Mouse (Mus musculus) adrenal gland, postnatal 10 days (tissue): ENCODE measurements around the gene Gm49405. TPM values are rescaled to one million over a fixed set of nuclear protein-coding genes. Genes with fewer than 3 reads are reported as not detected.

Experiments
- DNase-seq: peaks from one replicate; pipeline ENCODE4 v3.0.0; 2021; ENCODE audit warnings: mixed read lengths
- total RNA-seq, 2 experiments: library from RNA; stranded (reverse); gene quantifications; 2 replicates each; pipeline ENCODE4 v1.2.3; 2021

Gm49405 gene
- total RNA-seq, 2 experiments from 2014 or later: 0.72 to 1.9 TPM

GRCm38 (mm10) chr19:3986334-3986733, 14.1 kb upstream of the Gm49405 start, which contains the start of gene Acy3:
Gene Acy3, plus strand, starts transcription at chr19:3986570.
- peak; percentile 93 for DNase-seq

GRCm38 (mm10) chr19:3988066-3988465, 12.4 kb upstream of the Gm49405 start:
- DNase-seq: no peak

DNA sequence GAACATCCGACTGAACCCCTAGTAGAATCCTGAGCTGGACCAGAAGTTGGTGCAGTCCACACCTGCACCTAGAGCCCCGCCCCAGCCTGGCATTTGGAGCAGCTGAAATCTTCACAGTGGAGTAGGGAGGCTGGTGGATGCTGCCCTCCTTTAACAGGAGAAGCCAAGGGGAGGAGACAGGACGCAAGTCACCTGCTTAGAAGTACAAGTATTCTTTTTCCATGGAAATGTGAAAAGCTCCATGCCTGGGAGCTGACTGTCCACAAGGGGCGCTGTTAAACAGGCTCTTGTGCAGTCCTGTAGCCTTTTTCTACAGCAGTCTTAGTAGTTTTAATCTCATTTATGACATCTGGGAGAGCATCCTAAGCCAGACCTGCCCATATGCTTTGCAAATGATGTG, 11.7 kb upstream of the Gm49405 start:
- no peak for DNase-seq

DNA sequence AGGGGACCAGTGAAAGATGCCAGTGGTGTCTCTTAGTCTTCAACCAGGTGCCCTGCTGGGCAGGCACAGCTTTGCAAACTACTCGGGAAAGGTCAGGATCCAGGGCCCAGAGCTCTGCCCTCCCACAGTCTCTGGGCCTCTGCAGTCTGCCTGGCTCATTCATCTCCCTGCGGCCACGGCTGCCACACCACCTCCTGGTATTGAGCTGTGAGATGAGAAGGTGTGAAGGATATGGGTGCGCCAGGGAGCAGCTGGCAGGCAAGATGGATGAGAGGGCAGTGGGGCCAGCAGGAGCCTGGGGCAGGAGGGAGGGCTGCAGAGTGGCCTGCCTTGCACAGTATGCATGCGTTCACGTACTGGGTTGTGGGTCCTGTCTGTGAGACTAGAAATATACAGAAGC, 9.6 kb upstream of the Gm49405 start:
- DNase-seq: no peak

DNA sequence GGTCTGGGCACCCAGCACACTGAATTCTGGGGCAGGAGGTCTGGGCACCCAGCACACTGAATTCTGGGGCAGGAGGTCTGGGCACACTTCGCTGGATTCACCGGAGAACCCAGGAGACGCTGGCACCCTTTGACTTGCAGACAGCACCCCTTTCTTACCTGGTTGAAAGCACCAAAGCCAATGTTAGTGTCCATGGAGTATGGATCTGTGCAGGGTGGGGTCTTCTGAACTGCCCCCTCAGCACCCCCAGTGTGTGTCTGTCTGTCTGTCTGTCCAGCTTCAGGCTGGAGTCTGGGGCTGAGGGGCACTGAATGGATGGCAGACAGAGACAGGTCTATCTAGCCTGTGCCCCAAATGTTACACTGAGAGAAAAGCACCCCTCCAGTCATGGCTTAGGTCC, 8.9 kb upstream of the Gm49405 start:
- DNase-seq: no peak

GRCm38 (mm10) chr19:3991966-3992365, 8.5 kb upstream of the Gm49405 start:
- no peak for DNase-seq

- no peak for DNase-seq
Measured at GRCm38 (mm10) chr19:3992416-3992815, 8.0 kb upstream of the Gm49405 start, which contains the start of gene Tbx10. Gene Tbx10, plus strand, starts transcription at chr19:3992752.

DNA sequence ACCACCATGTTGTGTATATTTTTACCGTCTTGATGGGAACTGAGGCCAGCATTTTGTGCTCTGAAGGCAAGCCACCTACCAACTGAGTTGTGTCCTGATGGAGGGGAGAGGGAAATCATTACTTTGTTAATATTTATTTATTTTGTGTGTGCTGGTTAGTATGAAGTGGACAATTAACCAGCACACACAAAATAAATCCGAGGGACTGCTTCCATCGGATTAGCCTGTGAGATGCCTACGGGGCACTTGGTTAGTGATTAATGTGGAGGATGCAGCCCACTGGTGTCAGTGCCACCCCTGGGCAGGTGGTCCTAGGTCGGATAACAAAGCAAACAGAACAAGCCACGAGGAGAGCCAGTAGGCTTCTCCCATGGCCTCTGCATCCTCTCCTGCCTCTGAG, 5.5 kb upstream of the Gm49405 start:
- no peak for DNase-seq

- no peak for DNase-seq
Measured at GRCm38 (mm10) chr19:3995505-3995904, 4.9 kb upstream of the Gm49405 start.

GRCm38 (mm10) chr19:3996106-3996505, 4.3 kb upstream of the Gm49405 start:
- no peak for DNase-seq

GRCm38 (mm10) chr19:3996747-3997146, 3.7 kb upstream of the Gm49405 start:
- no peak for DNase-seq

- DNase-seq: no peak
Measured at GRCm38 (mm10) chr19:3997231-3997630, 3.2 kb upstream of the Gm49405 start.

DNA sequence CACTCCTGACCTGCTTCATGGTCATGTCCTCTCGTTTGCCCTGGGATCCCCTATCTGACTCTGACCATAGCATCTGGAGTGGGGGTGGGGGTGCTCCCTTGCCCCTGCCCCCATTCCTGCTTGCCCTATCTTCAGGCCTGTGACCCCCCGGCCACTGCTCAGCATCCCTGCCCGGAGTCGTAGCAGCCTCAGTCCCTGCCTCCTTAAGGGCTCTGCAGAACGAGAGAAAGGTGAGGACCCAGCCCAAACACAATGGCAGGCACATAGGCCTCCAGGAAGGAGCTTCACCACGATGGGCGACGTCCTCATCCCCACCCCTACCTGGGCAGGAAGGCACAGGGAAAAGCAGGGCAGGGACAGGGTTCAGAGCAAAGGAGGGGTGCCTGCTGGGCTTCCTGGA, 2.1 kb upstream of the Gm49405 start:
- DNase-seq: no peak

DNA sequence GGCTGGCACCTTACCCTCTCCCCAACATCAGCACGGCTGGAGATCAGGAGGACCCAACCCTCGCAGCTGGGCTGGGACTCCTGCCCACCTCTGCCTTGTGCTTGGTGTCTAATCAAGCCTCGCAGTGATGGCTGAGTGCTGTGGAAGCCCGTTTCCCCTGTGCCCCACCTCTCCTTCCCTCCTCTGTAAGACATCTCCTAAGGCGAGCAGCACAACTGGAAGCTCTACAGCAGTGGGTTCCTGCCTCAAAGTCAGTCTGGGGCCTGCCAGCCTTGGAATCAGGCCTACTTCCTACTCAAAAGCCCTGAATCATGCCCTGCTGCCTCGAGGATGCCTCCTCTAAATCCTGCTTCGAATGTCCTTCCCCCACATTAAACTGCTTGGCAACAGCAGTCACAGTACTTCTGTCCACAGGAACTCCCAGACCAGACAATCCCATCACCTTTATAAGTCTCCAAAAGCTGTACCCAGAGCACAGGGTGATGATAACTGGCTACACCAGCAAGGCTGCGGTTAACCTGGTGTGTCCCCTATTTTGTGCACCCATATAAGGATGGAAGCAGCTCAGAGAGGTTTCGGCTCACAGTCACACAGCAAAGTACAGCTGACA, 1.2 kb upstream of the Gm49405 start:
- DNase-seq: no peak

DNA sequence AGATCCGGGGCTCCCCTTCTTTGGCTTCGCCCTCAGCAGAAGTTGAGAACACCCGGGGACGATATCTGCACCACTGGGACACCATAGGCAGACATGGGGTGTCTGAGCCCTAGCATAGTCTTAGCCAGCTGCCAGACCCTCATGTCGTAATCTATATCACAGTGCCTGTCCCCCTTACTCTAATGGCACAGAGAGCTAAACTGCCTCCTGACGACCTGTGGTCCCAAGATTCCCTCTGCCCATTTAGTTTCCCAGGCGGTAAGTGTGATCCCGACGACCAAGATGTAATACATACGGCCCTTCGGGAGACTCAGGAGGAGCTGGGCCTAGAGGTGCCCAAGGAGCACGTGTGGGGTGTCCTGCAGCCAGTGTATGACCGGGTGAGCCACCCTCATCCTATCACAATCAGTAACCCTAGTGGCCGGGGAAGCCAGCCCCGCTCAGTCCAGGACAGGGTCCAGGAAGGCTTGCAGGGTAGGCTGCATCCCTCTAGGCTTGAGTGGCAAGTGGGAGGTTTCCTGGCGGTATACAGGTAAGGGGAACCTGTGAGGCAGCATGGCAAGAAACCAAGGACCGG, 611 bp downstream of the Gm49405 start:
- no peak for DNase-seq

GRCm38 (mm10) chr19:4001752-4002151, 1.3 kb downstream of the Gm49405 start:
- DNase-seq: no peak

DNA sequence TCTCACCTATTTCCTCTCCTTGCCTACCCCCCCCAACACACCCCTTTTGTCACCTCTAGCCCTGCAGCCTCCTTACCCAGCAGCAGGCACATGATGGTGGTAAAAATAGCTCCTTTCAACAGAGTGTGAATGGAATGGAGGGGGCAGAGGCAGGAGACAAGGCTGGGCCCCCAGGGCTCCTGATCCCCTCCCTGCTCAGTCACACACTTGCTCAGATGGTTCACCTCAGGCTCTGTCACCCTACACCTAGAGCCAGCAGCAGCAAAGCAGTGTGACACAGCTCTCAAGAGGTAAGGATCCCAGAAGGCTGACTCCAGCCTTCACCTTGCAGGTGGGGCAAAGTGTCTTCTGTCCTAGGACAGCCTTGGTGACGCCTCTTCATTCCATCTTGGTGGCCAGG, 2.7 kb downstream of the Gm49405 start, which contains the start of gene Doc2g:
TSS of gene Doc2g (plus strand) at position 202 of the 400 bp plus-strand sequence.
- no peak for DNase-seq

GRCm38 (mm10) chr19:4003641-4004040, 3.2 kb downstream of the Gm49405 start:
- DNase-seq: no peak

DNA sequence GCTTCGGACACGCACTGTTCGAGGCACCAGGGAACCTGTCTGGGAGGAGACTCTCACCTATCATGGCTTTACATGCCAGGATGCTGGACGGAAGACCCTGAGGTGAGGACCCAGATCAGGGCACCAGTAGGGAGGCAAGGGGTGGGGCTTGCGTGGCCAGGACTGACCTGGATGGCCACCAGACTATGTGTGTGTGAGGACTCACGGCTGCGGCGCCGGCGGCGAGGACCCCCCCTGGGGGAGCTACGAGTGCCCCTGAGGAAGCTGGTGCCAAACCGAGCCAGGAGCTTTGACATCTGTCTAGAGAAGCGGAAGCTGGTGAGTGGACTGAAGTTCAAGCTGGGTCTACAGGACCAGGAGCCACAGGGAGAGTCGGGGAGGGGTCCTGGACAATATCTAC, 3.9 kb downstream of the Gm49405 start:
- no peak for DNase-seq

- no peak for DNase-seq
Measured at GRCm38 (mm10) chr19:4005091-4005490, 4.7 kb downstream of the Gm49405 start.

GRCm38 (mm10) chr19:4005971-4006370, 5.5 kb downstream of the Gm49405 start:
- DNase-seq: no peak

DNA sequence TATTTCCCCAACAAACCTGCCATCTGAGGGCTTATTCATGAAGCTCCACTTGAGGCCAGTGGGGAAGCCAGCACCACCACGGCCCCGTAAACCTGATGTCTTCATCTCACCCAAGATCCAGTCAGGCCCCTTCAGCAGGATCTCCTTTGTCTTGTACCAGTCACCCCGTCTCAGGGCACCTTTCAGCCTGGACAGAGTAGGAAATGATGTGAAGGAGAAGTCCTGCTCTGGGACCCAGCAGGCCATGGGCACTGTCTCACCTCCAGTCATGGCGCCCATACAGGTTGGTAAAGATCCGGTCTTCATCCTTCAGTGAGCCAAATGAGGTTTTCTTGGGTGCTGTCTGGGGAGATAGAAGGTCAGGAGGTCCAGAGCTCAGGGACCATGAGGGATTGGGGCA, 10.7 kb downstream of the Gm49405 start:
- DNase-seq: no peak

DNA sequence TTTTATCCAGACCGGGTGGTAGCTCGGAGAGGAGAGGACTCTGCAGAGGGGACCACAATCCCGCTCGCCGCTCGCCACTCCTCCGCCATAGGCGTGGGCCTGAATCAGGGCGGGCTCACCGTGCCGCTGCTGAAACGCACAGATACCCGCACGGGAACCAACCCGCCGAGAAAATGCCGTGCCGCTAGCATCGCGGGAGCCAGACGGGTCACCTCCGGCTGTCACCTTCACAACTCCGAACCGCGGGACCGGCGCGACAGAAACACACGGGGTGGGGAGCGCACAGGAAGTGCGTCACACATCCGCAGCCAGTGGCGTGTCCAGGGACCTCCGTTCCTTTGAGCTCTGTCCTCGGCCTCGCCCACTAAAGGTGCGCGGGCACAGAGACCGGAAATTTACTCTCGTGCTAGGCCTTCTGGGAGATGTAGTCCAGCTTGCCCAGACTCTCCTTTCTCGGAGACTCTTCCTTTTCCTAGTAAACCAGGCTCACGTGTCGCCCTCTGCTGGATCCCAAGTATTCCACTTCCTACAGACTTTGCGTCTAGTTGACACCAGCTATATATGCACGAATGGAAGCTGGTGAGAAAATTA, 12.1 kb downstream of the Gm49405 start, which contains the start of gene Ndufv1:
TSS of gene Ndufv1 (minus strand) at position 375 of the 591 bp plus-strand sequence.
- peak; percentile 97 for DNase-seq

DNA sequence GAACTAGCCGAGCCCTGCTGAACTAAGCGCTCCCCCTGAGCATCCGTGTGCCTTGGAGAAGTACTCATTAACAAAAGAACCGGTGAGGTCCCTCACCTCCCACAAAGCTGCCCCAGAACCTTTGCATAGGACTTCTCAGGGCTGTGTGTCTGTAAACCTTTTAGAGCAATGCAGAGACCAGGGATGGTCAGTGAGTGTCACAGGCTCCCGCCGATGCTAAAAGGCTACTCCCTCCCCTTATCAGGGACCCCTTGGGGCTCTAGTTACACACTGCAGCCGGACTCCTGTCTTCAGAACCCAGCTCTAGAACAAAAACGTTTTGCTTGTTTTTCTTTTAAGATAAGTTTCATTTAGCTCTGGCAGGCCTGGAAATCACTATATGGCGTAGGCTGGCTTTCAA, 12.6 kb downstream of the Gm49405 start:
- no peak for DNase-seq
